Mouse (Mus musculus) cerebellum, adult 18-20 months (tissue): ENCODE data around the gene Ctnnb1.
A peak's percentile ranks its signal among the peaks of the same experiment; 100 is the strongest.

Experiments
- DNase-seq, 2 experiments: peaks; one replicate each; pipeline ENCODE4 v3.0.0; 2021

Gene Ctnnb1

DNA sequence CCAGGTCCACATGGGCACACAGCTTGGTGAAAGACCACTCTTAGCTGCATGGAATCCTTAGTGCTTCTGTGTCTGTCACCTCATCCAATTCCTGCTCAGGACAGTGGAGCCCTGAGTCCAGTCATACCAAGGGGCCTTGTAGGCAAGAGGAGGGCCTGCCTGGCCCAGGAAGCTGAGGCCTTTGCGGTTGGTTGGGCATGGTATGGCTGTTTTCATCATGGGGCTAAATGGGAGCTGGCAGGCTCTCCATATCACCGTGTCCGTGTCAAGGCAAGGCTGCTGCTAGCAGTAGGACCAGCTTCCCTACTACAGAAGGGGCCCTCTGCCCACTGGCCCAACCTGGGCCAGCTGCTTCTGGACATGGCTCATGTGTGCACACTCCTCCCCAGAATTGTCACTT is 34.7 kb downstream of the Ctnnb1 start:
- DNase-seq: no peak

DNA sequence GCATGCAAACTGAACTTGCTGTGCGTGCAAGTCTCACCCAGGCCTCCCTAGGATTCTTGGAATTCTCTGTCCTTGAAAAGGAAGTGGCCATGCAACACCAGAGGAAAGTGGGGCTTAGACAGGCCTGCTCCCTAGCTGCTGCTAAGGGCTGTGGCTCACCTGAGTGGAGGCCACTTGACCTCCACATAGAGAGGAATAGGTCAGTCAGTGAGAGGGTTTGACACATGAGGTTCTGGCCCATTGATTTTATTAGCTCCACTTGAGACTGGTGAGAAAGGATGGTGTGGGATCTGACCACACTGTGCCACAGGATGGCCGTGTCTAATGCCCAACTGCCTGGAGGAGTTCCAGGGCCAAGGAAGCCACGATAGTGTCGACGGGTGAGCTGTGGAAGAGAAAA is 35.2 kb downstream of the Ctnnb1 start:
- DNase-seq: no peak

DNA sequence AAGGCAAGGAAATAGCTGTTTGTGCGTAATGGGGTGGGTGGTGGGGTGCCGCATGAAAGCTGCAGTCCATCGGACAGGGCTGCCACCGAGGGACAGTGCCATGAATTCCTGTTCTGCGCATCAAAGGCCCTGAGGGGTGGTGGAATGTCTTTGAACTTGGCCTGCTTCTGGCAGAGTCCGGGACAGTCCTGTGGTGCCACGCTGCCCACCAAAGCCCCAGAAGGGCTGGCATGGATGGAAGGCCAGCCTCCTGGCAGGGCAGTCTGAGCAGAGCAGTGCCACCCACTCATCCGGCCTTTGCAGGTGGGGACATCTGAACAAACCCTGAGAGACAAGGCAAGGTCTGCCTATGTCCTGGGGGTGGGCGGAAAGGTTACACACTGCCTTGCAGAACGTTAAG is 36.0 kb downstream of the Ctnnb1 start:
- no peak for DNase-seq

DNA sequence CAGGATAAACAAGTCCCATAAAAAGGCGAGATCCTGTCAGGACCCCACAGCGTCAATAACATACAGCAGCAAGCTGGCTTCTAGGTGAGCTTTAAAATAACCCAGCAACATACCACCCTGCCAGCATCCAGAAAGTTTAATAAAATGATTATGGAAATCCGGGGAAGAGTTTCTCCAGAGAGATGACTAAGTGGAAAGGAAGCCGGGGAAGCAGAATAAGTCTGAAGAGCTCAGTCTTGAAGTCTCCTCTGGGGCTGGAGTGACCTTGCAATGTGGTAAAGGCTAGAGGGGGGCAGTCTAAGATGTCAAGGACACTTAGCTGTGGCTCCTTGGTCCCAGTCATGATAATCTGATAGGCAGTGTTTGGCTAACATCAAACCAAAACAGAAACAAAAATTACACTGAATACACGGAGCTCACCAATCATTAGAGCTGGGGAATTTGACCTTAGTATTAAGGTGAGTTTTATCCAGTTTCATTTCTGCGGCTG is 44.1 kb downstream of the Ctnnb1 start:
- DNase-seq: no peak

DNA sequence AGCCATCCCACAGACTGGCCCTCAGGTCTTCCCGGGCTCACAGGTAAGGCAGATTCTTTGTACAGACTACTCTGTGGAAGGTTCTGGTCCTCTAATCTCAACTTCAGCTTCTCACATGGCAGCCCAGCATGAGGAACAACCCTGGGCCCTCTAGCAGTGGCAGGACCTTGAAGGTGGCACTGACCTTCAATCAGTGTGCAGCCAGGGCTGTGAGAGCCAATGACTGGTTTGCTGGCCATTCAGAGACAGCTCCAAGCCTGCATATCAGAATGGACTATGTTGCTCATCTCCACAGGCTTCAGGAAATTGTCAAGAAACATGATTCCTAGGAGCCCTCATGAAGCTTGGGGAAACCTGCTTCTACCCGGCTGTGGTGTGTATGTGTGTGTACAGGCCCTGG is 45.2 kb downstream of the Ctnnb1 start:
- no peak for DNase-seq

DNA sequence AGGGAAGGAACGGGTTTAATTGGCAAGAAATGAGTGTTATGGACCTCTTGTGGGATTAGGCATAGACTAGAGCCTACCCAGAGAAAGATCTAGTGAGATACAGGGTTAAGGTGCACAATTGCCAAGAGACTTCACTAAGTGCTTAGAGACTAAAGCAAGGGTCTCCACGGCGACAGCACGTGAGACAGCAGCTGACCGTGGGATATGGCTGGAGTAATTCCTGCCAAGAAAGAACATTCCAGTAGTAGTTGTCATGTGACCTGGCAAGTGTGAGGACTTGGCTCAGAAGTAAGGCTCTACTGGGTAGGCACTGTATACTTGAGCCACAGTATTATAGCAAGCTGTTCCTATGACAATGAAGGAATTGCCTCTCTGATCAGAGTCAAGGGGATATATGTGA is 47.1 kb downstream of the Ctnnb1 start:
- DNase-seq: no peak

DNA sequence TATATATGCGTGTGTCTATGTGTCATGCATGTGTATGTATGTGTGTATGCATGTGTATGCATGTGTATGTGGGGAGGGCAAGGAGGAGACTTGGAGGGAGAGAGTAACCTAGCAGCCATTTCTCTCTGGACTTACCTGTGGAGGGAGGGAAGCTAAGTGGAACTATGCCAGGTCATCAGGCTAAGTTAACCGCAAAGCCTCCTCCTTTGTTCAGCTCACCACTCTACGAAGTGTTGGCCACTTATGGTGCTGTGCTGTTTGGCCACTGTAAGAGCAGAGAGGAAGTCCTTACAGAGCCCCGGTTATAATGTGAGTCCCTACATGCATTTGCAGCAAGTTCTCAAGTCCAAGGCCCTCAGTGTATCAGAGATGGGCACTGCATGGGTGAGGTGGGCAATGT is 47.8 kb downstream of the Ctnnb1 start:
- DNase-seq: no peak

DNA sequence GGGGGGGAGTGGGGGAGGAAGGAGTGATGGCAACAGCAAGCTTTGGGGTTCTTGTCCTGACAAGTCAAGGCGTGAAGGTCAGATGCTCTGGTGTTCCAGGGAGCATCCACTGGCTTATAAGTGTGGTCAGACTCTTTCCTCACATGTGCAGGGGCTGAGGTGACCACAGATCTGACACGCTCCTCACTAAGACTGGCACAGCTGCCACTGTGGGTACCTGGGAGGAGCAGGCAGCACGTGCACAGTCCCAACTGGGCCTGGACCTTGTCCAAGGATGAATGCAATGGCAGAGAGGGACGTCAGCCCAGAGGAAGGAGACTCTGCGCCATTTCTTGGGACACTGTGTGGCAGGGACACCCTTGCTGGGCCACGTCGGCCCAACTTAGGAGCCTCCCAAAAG is 52.8 kb downstream of the Ctnnb1 start:
- no peak for DNase-seq

DNA sequence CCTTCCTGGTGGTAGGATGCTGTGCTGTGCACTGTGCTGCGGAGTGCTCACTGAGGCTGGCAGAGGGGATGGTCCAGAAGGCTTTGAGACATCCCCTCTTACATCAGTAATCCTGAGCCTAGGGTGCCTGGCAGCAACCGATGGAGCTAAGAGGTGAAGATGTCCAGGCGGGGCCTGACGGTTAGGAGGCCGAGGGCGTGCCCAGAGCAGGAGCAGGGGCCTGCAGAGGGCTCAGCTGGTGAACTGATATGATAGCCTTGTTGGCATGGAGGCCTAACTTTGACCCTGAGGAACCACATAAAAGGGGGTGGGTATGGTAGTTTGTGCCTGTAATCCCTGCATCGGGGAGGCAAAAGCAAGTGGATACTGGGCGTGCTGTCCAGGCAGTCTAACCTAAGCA is 54.8 kb downstream of the Ctnnb1 start:
- no peak for DNase-seq

DNA sequence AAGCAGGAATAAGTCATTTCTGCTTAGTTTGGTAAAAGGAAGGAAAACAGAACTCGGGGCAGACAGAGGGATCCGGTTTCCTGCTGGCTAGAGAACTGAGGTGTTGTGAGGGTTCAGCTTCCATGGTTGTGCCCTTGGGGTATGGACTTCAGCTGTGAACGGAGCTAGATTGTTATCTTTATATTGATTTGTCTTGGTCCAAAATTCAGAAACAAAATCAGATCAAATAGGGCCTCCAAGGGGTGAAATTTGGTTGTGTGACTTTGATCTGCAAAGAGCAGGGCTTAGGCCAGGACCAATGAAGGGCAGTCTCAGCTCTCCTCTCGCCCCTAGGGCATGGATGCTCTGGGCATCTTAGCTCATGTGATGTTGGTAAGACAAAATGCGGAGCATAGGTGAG is 55.5 kb downstream of the Ctnnb1 start:
- no peak for DNase-seq

DNA sequence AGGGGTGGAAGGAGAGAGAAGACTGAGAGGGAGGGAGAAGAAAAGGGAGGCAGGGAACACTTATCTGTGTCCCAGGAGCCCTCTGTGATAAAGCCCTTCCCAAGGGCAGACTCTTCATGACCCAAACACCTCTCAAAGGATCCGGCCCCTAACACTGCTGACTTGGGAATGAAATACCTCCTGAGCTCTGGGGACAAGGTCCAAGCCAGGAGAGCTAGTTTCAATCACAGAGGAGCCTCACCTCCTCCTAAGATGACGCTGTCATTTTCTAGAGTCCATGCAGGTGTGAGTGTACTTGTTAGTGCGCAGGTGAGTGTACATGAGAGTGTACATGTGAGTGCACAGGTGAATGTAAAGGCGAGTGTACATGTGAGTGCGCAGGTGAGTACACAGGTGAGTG is 56.0 kb downstream of the Ctnnb1 start:
- DNase-seq: no peak

DNA sequence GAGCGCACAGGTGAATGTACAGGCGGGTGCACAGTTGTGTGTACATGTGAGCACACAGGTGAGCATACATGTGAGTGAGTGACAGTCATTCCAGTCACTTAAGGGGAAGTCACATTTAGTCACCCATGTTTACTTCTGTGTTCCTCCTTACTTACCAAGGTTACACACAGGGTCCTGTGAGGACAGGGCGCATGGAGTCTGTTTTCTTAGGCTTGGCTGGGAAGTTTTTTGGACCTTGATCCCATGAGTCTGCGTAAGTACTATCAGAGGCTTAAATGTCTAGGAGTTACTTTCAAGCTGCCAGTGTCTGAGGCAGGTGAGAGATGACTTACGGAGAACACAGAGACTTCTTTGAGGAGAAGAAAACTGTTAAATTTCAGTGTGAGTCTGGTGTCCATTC is 56.5 kb downstream of the Ctnnb1 start:
- no peak for DNase-seq

DNA sequence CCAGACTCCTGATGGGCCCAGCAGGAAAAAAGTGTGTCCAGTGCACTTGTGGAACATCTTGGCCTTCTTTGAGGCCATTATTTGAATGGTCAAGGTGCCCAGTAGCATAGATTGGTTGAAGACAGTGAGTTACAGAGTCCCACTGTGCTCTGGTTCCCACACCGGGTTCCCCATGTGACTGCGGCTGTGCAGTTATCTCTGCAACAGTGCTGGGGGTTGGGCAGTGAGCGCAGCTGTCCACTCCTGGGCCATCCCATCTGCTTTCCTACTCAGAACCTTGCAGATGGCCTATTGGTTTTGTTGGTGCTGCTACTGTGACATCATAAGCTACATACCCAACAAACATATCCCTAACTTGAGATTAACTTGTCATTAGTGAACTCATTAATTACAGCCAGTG is 57.2 kb downstream of the Ctnnb1 start:
- no peak for DNase-seq

DNA sequence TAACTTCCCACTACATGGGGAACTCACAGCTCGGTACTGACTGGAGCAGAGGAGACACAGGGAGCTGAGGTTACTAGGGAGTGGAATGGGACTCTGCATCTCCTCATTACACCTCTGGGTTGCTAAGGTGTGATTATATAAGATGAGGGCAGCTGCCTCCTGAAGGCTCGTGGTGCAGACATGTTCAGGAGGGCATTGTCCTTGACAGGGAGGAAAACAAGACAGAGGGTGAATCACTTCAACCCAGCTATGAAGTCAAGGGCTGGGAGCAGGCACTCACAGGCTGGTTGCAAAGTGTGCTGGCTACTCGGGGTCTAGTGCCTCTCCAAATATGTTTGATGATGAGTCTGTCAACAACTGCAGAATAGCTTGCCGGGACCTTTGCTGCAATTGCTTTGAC is 58.0 kb downstream of the Ctnnb1 start:
- no peak for DNase-seq

DNA sequence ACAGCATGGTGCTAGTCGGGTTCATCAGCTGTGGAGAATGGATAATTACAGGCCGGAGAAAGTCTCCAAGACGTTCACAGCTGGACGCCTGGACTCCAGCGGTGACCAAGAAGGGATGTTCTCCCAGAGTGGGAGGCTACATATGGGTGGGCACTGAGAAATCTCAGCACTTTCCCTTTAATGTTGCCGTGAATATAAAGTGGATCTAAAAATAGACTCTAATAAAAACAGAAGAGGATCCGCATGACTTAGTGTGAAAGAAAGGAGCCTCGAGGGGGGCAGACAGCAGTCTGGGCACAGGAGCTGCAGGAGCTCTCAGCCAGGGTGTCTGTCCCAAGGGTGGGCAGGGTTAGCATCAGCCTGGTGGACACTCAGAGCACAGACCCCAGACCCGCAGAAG is 59.1 kb downstream of the Ctnnb1 start:
- no peak for DNase-seq

DNA sequence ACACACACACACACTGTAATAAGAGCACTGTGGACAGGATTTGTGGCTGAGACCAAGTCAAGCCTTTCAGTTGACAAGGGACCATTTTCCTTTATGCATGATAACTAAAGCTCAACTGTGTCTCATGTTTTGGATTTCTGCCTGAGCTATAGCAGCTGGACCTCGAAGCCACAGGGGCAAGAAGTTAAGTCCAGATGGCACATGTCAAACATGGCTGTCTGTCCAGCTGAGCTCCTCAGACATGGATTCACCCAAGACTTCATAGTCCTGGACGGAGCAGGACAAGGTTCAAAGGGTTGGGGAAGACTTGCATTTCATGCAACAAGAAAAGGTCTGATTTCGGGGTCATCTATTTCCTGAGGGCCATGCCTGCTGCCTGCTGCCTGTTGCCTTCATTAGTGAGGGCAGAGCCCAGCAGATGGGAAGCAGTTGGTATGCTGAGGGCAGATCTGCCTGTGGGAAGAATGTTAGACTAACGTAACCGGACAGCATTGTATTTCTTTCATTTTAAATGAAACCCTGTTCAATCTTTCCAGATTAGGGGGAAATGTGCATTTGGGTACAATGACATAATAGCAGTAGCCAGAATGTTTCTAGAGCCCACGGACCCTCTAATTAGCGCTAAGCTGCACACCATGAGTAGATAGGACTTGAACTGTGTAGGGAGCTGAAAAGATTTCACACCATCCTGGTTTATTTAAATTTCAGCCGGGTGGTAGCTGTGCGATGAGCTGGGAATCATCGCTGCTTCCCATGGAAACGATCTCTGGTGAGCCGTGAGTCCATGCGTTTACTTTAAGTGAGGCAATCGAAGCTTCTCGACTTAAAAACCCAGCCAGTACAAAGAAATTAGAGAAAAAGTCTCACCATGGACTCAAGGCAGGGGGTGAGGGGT is 61.0 kb downstream of the Ctnnb1 start:
- no peak for DNase-seq

DNA sequence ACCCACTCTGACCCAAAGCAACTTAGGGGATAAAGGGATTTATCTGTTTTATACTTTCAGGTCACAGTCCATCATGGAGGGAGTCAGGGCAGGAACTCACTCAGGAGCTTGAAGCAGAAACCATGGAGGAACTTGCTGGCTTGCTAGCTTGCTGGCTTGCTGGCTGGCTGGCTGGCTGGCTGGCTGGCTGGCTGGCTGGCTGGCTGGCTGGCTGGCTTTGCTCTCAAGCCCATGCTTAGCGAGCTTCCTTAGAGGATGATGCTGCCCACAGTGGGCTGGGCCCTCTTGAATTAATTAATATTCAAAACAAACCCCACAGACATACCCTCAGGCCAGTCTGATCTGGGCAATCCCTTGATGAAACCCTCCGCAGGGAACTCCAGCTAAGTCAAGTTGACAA is 62.8 kb downstream of the Ctnnb1 start:
- no peak for DNase-seq

DNA sequence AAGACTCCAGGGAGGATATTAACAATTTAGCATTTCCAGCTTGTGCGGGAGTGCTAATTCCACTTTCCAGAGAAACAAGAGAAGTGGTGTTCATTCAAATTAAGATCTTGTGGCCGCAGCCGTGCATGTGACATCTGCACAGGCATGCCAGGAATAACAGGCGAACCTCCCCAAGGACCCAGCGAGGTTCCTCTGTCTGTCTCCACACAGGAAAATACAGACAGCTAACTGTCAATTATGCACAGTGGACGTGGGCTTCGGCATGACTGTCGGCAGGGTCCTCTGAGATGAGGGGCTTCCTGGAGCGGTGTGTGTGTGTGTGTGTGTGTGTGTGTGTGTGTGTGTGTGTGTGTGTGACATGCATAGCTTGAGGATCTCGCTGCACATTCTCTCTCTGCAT is 64.0 kb downstream of the Ctnnb1 start:
- DNase-seq: no peak

DNA sequence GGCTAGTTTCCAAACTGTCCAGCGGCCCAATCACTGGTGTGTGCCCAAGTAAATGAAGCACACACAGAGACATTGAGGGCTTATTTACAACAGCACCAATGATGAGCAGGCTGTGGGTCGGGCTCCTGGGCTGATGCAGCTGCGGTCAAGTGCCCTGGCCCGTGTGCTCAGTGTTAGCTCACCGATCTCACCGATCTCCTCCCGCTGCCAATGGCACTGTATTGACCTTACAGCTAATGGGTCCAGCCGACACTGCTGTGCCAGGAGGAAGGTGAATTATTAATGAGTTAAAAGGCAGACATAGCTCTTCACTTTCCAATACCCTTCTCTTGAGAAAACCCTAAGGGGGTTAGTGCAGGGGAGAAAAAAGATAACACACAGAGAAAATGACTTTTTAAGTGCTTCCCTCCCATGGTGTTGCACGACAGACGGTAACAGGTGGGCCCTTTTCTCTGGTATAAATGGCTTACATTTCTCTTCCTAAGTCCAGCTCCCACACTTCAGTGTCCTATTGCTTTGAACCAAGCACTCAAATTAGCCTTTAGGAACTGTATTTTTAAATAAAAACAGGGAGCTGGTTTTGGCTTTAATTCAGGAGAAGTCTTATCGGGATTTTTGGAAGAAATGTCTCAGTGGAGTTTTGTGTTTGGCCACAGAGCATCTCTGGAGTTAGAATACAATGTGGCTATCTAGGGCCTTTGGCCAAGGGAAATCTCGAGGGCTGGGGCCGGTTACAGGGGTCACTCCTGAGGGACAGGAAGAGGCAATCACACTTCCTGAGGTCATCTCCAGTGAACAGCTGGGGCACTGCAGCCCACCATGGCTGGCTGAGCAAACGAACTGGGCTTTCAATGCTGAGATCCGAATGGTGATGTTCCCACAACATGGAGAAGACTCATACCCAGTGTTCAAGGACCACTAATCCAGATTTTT is 65.5 kb downstream of the Ctnnb1 start:
- no peak for DNase-seq

DNA sequence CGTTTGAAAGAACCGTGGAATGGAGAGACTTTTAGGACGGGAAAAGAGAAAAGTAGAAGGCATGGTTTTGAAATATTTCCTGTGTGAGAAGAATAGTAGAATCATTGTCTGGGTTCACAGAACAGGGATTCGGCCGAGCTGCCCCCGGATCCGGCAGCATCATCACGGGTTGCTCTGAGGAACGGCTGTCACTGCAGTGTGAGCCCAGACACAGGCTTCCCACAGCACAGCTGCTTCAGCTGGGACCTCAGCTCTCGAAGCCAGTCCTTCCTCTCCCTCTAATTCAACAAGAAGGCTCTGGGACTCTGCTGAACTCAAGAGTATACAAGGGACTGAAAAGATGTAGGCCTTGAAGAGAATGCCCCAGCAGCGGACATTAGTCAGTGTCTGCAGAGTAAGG is 69.7 kb downstream of the Ctnnb1 start:
- DNase-seq: no peak

DNA sequence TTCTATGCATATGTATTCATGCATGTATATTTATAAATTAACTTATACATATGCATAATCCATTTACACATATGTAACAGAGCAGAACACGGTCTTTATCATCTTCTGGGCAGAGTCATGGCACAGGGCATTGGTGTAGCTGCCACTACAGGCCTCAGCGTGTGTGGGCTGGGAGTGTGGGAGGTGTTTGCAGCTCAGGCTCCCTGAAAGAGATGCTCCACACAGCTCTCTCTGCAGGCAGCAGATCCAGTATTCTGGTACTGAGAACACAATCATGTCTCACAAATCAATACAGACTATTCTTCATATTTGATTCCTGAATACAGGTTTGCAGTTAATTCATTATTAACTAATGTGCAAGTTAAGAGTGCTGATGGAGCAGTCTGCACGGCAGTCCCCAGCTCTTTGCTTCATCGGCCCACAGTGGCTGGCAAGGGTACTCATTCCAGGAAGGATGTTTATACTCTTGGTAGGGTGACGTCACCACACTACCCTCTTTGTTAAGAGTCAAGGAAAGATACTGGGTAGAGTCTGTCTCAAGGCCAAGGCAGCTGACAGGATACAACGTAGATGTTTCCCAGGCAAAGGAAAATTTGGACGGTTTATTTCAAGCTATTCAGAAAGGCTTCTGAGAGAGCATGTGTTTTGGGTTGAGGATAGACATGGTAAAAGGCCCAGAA is 71.8 kb downstream of the Ctnnb1 start:
- DNase-seq: no peak

DNA sequence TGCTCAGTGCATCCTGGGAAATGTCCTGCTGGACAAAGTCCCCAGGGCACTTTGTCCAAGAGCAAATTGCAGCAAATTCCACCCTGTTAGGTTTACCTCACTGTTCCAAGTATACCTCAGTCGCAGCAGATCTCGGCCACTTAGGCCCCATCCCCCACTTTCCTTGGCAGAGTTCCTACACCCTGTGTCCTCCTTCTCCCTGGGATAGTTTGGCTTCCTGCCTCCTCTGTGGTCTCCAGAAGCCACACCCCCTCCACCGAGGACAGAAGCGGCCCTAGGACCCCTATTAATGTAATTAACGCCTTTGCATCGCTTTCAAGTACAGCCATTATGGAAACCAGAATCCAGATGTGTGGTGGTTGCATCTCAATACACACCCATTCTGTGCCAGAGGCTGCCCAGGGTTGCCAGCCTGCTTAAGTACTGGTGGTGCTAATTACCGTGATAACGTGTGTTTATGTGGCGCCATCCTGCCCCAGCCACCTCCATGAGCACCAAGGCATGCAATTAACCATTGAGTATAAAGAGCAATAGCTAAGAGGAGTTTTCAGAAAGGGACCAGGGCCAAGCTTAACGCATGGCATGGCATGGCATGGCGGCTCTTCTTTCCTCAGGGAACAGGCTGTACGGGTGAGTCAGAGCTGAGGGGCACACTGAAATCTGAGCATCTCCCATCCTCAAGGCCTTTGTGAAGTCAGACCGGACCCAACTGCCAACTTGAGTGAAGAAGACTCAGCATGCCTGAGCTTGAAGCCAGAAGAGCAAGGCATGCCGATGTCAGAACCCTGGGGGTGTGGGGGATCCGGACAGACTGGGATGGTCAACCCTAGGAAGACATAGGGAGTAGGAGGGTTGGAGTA is 72.9 kb downstream of the Ctnnb1 start:
- peak in 1 of 2 experiments; percentile 3 for DNase-seq
